Mouse (Mus musculus): Measurements from ENCODE around the gene Gm11639.

DNA sequence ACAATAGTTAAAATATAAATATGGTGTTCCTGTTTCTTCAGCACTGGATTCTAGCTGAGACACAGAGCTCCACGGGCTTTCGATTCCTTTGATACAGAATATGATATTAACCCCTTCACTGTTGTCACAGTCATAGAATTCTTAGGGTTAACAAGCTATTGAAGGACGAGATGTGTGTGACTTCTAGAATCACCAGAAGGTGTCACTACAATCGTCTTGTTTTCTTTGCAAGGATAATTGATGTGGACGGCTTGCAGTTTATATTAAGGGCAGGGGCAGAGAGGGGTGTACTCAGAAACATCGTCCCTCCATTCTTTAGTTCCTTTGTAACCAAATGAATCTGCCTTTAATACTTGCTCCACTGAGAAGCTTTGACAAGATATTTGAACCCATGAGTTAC, 80.3 kb downstream of the Gm11639 start:
- TF ChIP-seq CTCF (IDR thresholded peaks at IDR 0.05; ENCODE audit: low read depth) (0 out of 2 replicates have a peak, but pooled peaks have one; percentile 7), EP300 (IDR thresholded peaks at IDR 0.05; ENCODE audit: low read depth) (no peak)

All from liver, postnatal 0 days (tissue).